Mouse (Mus musculus): Measurements from ENCODE around the gene Rab26. TPM values are rescaled to one million over a fixed set of nuclear protein-coding genes. Genes with fewer than 3 reads are reported as not detected.

The Rab26 gene
- polyA plus RNA-seq, 1 experiment, result 1.1 TPM

DNA sequence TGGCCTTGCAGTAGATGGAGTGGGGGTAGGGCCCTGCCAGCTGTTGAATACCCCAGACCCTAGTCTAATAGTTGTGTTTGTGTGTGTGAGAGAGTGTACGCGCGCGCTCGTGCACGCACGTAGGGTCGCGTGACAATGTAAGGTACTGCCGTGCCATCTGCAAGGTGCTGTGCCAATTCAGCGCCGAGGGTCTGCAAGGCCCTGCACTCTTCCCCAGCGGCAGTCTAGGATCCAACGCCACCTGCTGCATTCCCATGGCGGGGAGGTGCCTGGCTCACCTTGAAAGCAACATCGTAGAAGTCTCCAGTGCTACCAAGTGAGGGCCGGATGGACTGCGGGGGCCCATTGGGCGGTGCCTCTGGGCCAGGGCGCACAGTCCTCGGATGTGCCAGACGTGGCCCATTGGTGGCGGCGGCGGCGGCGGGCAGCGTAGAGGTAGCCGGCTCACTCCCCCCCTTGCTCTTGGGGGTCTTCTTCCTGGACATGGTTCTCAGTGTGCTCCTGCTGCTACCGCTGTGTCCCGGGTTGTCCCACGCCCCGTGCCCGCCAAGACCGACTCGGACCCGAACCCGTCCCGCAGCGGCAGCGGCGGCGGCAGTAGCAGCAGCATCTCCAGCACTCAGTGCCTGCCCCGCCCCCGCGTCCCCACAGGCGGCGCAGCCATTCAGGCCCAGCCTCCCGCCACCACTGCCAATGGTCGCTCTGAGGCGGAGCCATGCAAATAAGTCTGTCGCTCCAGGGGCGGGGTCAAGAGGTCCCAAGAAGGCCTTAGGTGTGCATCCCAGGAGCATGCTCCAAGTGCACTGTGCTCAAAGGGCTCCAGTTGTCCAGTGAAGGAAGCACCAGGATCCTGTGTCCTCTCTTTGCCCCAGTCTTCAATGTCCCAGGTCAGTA is 664 bp downstream of the Rab26 start:
- H3K4me1 ChIP-seq (ENCODE audit: control insufficient read depth, insufficient read depth, low read length), result peaks cover 10% of the 10 kb centered on the region
- no peaks in the 10 kb centered on the region for H3K27me3 ChIP-seq (ENCODE audit: control insufficient read depth, insufficient read depth, low read length)
- no peaks in the 10 kb centered on the region for H3K36me3 ChIP-seq (ENCODE audit: control insufficient read depth, insufficient read depth, low read length)
- TF ChIP-seq CTCF (IDR thresholded peaks at IDR 0.05; ENCODE audit: control insufficient read depth, insufficient read depth, insufficient replicate concordance, low read depth, low read length) (no peak), POLR2A (IDR thresholded peaks at IDR 0.05; ENCODE audit: control insufficient read depth, low read depth, low read length) (no peak)
- H3K4me3 ChIP-seq (ENCODE audit: control insufficient read depth, low read depth, low read length), result peak overlapping the region; percentile 68
- no peak overlapping the region for H3K27ac ChIP-seq (ENCODE audit: control insufficient read depth, insufficient read depth, low read depth, low read length)

DNA sequence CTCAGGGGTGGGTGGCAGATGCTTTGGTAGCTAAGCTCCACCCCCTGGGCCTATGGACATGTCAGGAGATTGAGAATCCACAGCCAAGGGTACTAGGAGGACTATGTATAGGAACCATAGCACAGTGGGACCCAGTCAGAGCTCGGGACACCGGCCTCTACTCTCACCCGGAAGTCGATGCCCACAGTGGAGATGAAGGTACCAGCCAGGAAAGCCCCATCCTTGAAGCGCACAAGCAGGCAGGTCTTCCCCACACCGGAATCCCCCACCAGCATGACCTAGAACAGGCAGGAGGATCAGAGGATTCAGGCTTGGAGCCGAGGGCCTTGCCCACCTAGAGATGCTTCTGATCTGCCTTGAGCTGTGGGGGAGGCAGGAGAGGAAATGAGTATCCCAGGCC is 2.0 kb downstream of the Rab26 start:
- no peak overlapping the region for H3K27ac ChIP-seq (ENCODE audit: control insufficient read depth, insufficient read depth, low read depth, low read length)
- TF ChIP-seq POLR2A (IDR thresholded peaks at IDR 0.05; ENCODE audit: control insufficient read depth, low read depth, low read length) (no peak), CTCF (IDR thresholded peaks at IDR 0.05; ENCODE audit: control insufficient read depth, insufficient read depth, insufficient replicate concordance, low read depth, low read length) (no peak)
- H3K4me1 ChIP-seq (ENCODE audit: control insufficient read depth, insufficient read depth, low read length), result peaks cover 8% of the 10 kb centered on the region
- H3K4me3 ChIP-seq (ENCODE audit: control insufficient read depth, low read depth, low read length), result no peak overlapping the region
- no peaks in the 10 kb centered on the region for H3K36me3 ChIP-seq (ENCODE audit: control insufficient read depth, insufficient read depth, low read length)
- H3K27me3 ChIP-seq (ENCODE audit: control insufficient read depth, insufficient read depth, low read length), result no peaks in the 10 kb centered on the region

DNA sequence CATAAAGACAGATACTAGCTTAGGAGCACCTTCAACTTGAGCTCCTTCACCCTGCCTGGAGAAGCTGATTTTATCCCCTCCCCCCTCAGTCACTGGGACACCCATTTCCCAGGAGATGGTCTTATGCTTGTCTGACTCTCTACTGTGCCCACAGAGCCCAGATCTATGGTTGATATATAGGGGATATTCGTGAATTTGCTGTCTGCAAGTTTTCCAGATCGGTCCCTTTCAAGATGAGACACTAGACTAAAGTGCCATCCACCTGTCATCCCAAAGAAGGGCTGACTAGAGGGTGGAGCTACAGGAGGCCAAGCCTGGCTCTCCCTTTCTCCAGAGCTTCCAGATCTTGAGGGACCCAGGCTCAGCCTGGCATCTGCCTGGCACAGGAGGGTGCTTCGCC is 2.9 kb downstream of the Rab26 start:
- H3K36me3 ChIP-seq (ENCODE audit: control insufficient read depth, insufficient read depth, low read length), result no peaks in the 10 kb centered on the region
- no peak for TF ChIP-seq POLR2A (IDR thresholded peaks at IDR 0.05; ENCODE audit: control insufficient read depth, low read depth, low read length)
- no peak for TF ChIP-seq CTCF (IDR thresholded peaks at IDR 0.05; ENCODE audit: control insufficient read depth, insufficient read depth, insufficient replicate concordance, low read depth, low read length)
- peaks cover 12% of the 10 kb centered on the region for H3K4me1 ChIP-seq (ENCODE audit: control insufficient read depth, insufficient read depth, low read length)
- no peak overlapping the region for H3K27ac ChIP-seq (ENCODE audit: control insufficient read depth, insufficient read depth, low read depth, low read length)
- H3K27me3 ChIP-seq (ENCODE audit: control insufficient read depth, insufficient read depth, low read length), result no peaks in the 10 kb centered on the region
- H3K4me3 ChIP-seq (ENCODE audit: control insufficient read depth, low read depth, low read length), result no peak overlapping the region

GRCm38 (mm10) chr17:24530361-24531050 is 3.5 kb downstream of the Rab26 start:
- Histone ChIP-seq H3K27me3 (ENCODE audit: control insufficient read depth, insufficient read depth, low read length) (no peaks in the 10 kb centered on the region), H3K4me3 (ENCODE audit: control insufficient read depth, low read depth, low read length) (no peak overlapping the region), H3K36me3 (ENCODE audit: control insufficient read depth, insufficient read depth, low read length) (no peaks in the 10 kb centered on the region), H3K27ac (ENCODE audit: control insufficient read depth, insufficient read depth, low read depth, low read length) (no peak overlapping the region), H3K4me1 (ENCODE audit: control insufficient read depth, insufficient read depth, low read length) (peaks cover 12% of the 10 kb centered on the region)
- TF ChIP-seq POLR2A (IDR thresholded peaks at IDR 0.05; ENCODE audit: control insufficient read depth, low read depth, low read length) (no peak; the same call in 1 of the 2 replicates), CTCF (IDR thresholded peaks at IDR 0.05; ENCODE audit: control insufficient read depth, insufficient read depth, insufficient replicate concordance, low read depth, low read length) (no peak)

DNA sequence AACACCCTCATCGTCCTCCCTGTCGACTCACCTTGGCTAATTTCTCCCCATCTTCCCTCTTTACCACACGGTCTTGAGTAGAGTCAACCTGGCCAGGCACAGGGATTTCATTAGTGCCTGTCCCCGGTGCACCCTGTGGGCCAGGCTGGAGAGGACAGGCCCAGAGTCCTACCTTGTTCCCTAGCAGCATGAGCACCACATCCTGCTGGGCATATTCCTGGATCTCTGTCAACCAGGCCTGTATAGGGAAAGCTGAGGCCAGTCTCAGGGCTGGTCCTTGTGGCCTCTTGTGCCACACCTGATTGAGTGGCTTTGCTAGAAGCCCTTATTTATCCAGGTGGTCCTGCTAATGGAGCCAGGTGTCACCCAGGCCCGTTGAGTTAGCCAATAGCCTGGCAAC is 4.1 kb downstream of the Rab26 start:
- no peak overlapping the region for H3K4me3 ChIP-seq (ENCODE audit: control insufficient read depth, low read depth, low read length)
- H3K4me1 ChIP-seq (ENCODE audit: control insufficient read depth, insufficient read depth, low read length), result peaks cover 12% of the 10 kb centered on the region
- TF ChIP-seq POLR2A (IDR thresholded peaks at IDR 0.05; ENCODE audit: control insufficient read depth, low read depth, low read length), result no peak
- TF ChIP-seq CTCF (IDR thresholded peaks at IDR 0.05; ENCODE audit: control insufficient read depth, insufficient read depth, insufficient replicate concordance, low read depth, low read length), result no peak
- no peaks in the 10 kb centered on the region for H3K36me3 ChIP-seq (ENCODE audit: control insufficient read depth, insufficient read depth, low read length)
- no peaks in the 10 kb centered on the region for H3K27me3 ChIP-seq (ENCODE audit: control insufficient read depth, insufficient read depth, low read length)
- no peak overlapping the region for H3K27ac ChIP-seq (ENCODE audit: control insufficient read depth, insufficient read depth, low read depth, low read length)

DNA sequence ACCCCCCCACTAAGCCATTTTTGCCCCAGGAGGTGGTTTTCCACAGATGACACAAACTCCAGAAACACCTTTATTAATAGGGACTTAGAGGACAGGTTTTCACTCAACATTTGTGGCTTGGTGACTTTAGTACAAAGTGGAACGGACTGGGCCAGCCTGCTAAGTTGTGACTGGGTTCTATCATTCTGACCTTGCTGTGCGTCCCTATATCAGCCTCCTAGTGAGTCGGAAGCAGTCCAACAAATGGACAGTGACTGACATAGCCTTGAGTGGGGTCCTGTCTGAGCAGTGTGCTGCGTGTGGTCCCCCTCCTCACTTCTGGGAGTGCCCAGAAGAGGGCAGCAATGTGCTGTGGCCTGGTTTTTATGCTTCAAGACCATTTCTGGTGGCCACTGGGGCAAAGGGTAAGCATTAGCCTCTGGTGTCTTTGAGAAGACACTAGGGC is 5.0 kb downstream of the Rab26 start:
- TF ChIP-seq CTCF (IDR thresholded peaks at IDR 0.05; ENCODE audit: control insufficient read depth, insufficient read depth, insufficient replicate concordance, low read depth, low read length), result peak; percentile 66; the same call in 1 of the 2 replicates
- no peak for TF ChIP-seq POLR2A (IDR thresholded peaks at IDR 0.05; ENCODE audit: control insufficient read depth, low read depth, low read length)
- Histone ChIP-seq H3K27me3 (ENCODE audit: control insufficient read depth, insufficient read depth, low read length) (no peaks in the 10 kb centered on the region), H3K4me1 (ENCODE audit: control insufficient read depth, insufficient read depth, low read length) (peaks cover 12% of the 10 kb centered on the region), H3K4me3 (ENCODE audit: control insufficient read depth, low read depth, low read length) (no peak overlapping the region), H3K36me3 (ENCODE audit: control insufficient read depth, insufficient read depth, low read length) (no peaks in the 10 kb centered on the region), H3K27ac (ENCODE audit: control insufficient read depth, insufficient read depth, low read depth, low read length) (no peak overlapping the region)

- Histone ChIP-seq H3K4me3 (ENCODE audit: control insufficient read depth, low read depth, low read length) (peak overlapping the region; percentile 96), H3K36me3 (ENCODE audit: control insufficient read depth, insufficient read depth, low read length) (no peaks in the 10 kb centered on the region), H3K27me3 (ENCODE audit: control insufficient read depth, insufficient read depth, low read length) (no peaks in the 10 kb centered on the region), H3K27ac (ENCODE audit: control insufficient read depth, insufficient read depth, low read depth, low read length) (peak overlapping the region; percentile 24), H3K4me1 (ENCODE audit: control insufficient read depth, insufficient read depth, low read length) (peaks cover 12% of the 10 kb centered on the region)
- TF ChIP-seq CTCF (IDR thresholded peaks at IDR 0.05; ENCODE audit: control insufficient read depth, insufficient read depth, insufficient replicate concordance, low read depth, low read length) (no peak), POLR2A (IDR thresholded peaks at IDR 0.05; ENCODE audit: control insufficient read depth, low read depth, low read length) (no peak)
Measured at GRCm38 (mm10) chr17:24528560-24528918, 5.5 kb downstream of the Rab26 start.

All from testis, adult 2 months (tissue).